Comparison of ENCODE assay signal across 17 mouse cellular contexts in genomic region chr16:14439081-14439480, GRCm38 (mm10).
DNase-seq lines count a peak whose midpoint lies in the region; ATAC-seq lines count a peak whose summit lies in the region.
"Had no signal": no experiment of that assay in that cellular context is flagged by ENCODE, and none has a peak within 500 bp of the region (broad histone marks: within the 10 kb centered on the region; RNA-seq: fewer than 3 reads in every experiment).

No protein-coding gene starts in this region.

- DNase-seq in thymus, postnatal 0 days (ENCODE audit: low spot score) = peak; percentile 20
- DNase-seq in thymus, postnatal 4 days = no peak
- peak; percentile 40 for DNase-seq in c-Kit-positive CD71-negative TER-119-negative erythroid progenitor cells, embryonic 14.5 days (ENCODE audit: low read depth)
- DNase-seq in layer of hippocampus, adult 9-11 months = no peak
- no peak for DNase-seq in lung, postnatal 25 days (ENCODE audit: low spot score)
- DNase-seq: cerebellum, adult 8-10 months; gastrocnemius, adult 2 months; heart, postnatal 14 days; left cerebral cortex, postnatal 4 days; lung, postnatal 4 days had no signal

- 0 out of 2 replicates have a peak, but pooled peaks have one; percentile 39 for ATAC-seq in megakaryocyte-erythroid progenitor cell, adult 5-6 weeks (replicated peaks; ENCODE audit: low FRiP score, low TSS enrichment, poor library complexity, severe bottlenecking)
- no peak for ATAC-seq in intestine, embryonic 15.5 days
- ATAC-seq: hindbrain, postnatal 0 days; midbrain, embryonic 15.5 days had no signal

- 85% methylated on average over 6 of the region's 6 CpGs for WGBS in intestine, embryonic 15.5 days

- no peak overlapping the region for H3K4me3 ChIP-seq in intestine, embryonic 15.5 days (replicated peaks)
- H3K4me3 ChIP-seq: forebrain, embryonic 12.5 days; gastrocnemius, adult 2 months; heart, adult 2 months; liver, embryonic 15.5 days; midbrain, embryonic 15.5 days had no signal

- no peak overlapping the region for H3K9ac ChIP-seq in intestine, embryonic 15.5 days
- H3K9ac ChIP-seq: forebrain, embryonic 12.5 days; liver, embryonic 15.5 days; midbrain, embryonic 15.5 days had no signal

- no peak overlapping the region for H3K4me2 ChIP-seq in intestine, embryonic 15.5 days (replicated peaks)
- H3K4me2 ChIP-seq: forebrain, embryonic 12.5 days; liver, embryonic 15.5 days; midbrain, embryonic 15.5 days had no signal

- no peaks in the 10 kb centered on the region for H3K9me3 ChIP-seq in intestine, embryonic 15.5 days
- H3K9me3 ChIP-seq: forebrain, embryonic 12.5 days; liver, embryonic 15.5 days; midbrain, embryonic 15.5 days had no signal

- 0 out of 2 replicates have a peak, but pooled peaks cover 3% of the 10 kb centered on the region for H3K36me3 ChIP-seq in intestine, embryonic 15.5 days
- H3K36me3 ChIP-seq: liver, embryonic 15.5 days; midbrain, embryonic 15.5 days had no signal

- H3K27ac ChIP-seq in intestine, embryonic 15.5 days = no peak overlapping the region
- H3K27ac ChIP-seq: forebrain, embryonic 12.5 days; gastrocnemius, adult 2 months; heart, adult 2 months; hindbrain, postnatal 0 days; liver, embryonic 15.5 days; midbrain, embryonic 15.5 days had no signal

- no peaks in the 10 kb centered on the region for H3K4me1 ChIP-seq in intestine, embryonic 15.5 days (replicated peaks)
- H3K4me1 ChIP-seq: forebrain, embryonic 12.5 days; liver, embryonic 15.5 days; midbrain, embryonic 15.5 days had no signal

- H3K27me3 ChIP-seq in intestine, embryonic 15.5 days (replicated peaks) = no peaks in the 10 kb centered on the region
- H3K27me3 ChIP-seq: forebrain, embryonic 12.5 days; liver, embryonic 15.5 days; midbrain, embryonic 15.5 days had no signal

Comparison
In these comparisons a context has a peak if more than half of its experiments do, and no peak if none do; other contexts are left out.
1. DNase-seq: peak in thymus, postnatal 0 days (single experiment) and c-Kit-positive CD71-negative TER-119-negative erythroid progenitor cells, embryonic 14.5 days (single experiment); none in thymus, postnatal 4 days (single experiment), layer of hippocampus, adult 9-11 months (single experiment) and lung, postnatal 25 days (single experiment).